Mouse (Mus musculus) hindbrain, embryonic 10.5 days (tissue): Measurements from ENCODE around the gene Chadl. TPM values are rescaled to one million over a fixed set of nuclear protein-coding genes. Genes with fewer than 3 reads are reported as not detected.
"Not testable (repeated sequence)": the region's sequence is repeated elsewhere in the genome, so short reads cannot be mapped to it uniquely, and the experiment has no call there.

Source experiments
- DNase-seq: peaks from one replicate; pipeline ENCODE4 v3.0.0-alpha.2; 2017; ENCODE audit warnings: low spot score
- H3K27ac ChIP-seq: fragments of 300-500 bp; sonication (generic); 2 replicates; pipeline ENCODE4 v1.5.1; 2016; ENCODE audit warnings: mild to moderate bottlenecking, moderate library complexity
- H3K27me3 ChIP-seq: fragments of 300-500 bp; sonication (generic); 2 replicates; pipeline ENCODE4 v1.6.1; 2016; ENCODE audit warnings: mild to moderate bottlenecking; ENCODE audit not compliant: poor library complexity, insufficient read depth, severe bottlenecking
- H3K36me3 ChIP-seq: fragments of 300-500 bp; sonication (generic); 2 replicates; pipeline ENCODE4 v1.6.1; 2016; ENCODE audit warnings: mild to moderate bottlenecking, moderate library complexity
- H3K4me1 ChIP-seq: fragments of 300-500 bp; sonication (generic); replicated peaks from 2 replicates; pipeline ENCODE4 v1.6.1; 2016; ENCODE audit warnings: mild to moderate bottlenecking
- H3K4me3 ChIP-seq: fragments of 300-500 bp; sonication (generic); 2 replicates; pipeline ENCODE4 v1.5.1; 2016; ENCODE audit warnings: mild to moderate bottlenecking, moderate library complexity
- H3K9me3 ChIP-seq: fragments of 300-500 bp; sonication (generic); 2 replicates; pipeline ENCODE4 v1.6.1; 2016; ENCODE audit warnings: mild to moderate bottlenecking, moderate library complexity
- WGBS: fragments of 180-500 bp; shearing (Covaris S2); methylation state at CpG from one replicate; pipeline ENCODE4 v1.1.7; 2016; 5-methylcytosine and 5-hydroxymethylcytosine counted together
- polyA plus RNA-seq: library from polyadenylated mRNA; unstranded; fragments of >200 nt; fragmentation: Nextera tagmentation; extraction: Ambion mirVana; gene quantifications from 2 replicates; pipeline ENCODE4 v1.2.1, GENCODE M21; 2016

The Chadl gene
- polyA plus RNA-seq, 1 experiment from 2014 or later = 2.5 TPM

DNA sequence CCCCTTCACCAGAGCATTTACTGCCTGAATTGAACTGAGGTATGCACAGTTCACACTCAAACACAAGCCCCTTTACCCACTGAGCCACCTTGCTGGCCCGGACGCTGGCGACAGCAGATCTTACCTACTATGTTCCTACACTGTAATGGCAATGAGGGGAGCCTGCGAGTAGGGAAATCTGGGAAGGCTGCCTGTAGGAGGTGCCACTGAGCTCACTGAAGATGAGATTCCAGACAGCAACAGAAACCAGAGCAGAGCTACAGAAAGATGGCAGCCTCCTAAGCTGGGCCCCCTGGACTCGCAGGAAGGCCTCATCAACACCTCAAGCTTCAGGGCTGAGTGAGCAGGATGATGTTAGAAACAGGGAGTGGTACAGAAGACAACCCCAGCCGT is 22.0 kb upstream of the Chadl start:
- WGBS = 90% methylated on average over 6 of the region's 6 CpGs

DNA sequence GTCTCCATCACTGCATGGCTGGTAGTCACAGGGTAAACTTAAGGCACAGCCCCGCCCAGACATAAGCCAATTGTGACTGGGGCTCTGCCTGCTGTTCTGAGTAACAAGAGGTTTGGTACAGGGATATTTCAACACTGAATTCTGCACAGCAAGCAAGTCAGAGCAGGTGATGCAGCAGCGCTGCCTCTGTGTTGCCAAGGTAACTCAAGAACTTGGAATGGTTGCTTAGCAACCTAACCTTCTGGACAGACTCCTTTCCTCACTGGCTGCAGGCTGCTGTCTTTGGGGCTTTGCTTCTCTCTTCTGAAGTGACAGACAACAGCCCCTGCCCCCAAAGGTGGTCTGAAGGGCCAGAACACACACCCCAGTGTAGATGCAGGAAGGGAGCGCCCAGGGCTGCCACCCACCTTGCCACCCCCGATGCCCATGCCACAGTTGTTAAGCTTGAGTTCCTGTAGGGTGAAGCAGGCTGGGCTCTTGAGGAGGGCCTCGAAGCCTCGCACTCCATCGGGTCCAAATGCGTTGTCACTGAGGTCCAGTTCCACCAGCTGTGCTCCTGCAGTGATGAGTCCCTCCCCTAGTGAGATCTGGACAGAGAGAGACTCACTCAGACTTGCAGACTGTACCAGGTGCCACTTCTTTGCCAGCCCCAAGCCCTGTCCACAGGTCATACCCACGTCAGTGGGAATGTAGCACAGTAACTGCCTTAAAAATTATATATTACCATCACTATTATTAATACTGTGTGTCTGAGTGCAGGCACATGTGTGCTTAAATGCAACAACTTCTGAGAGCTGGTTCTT is 21.4 kb upstream of the Chadl start:
- Histone ChIP-seq H3K27me3 (no peaks in the 10 kb centered on the region), H3K4me1 (0 out of 2 replicates have a peak, but pooled peaks cover 5% of the 10 kb centered on the region), H3K36me3 (peaks cover 95% of the 10 kb centered on the region), H3K4me3 (no peak overlapping the region), H3K9me3 (no peaks in the 10 kb centered on the region), H3K27ac (no peak overlapping the region)
- no peak for DNase-seq
- WGBS = 89% methylated on average over 9 of the region's 9 CpGs

More for the DNA sequence above, 22.0 kb upstream of the Chadl start:
- no peaks in the 10 kb centered on the region for H3K9me3 ChIP-seq
- H3K27ac ChIP-seq = no peak overlapping the region
- no peak for DNase-seq
- H3K36me3 ChIP-seq = peaks cover 95% of the 10 kb centered on the region
- H3K4me3 ChIP-seq = no peak overlapping the region
- 0 out of 2 replicates have a peak, but pooled peaks cover 5% of the 10 kb centered on the region for H3K4me1 ChIP-seq
- H3K27me3 ChIP-seq = no peaks in the 10 kb centered on the region

DNA sequence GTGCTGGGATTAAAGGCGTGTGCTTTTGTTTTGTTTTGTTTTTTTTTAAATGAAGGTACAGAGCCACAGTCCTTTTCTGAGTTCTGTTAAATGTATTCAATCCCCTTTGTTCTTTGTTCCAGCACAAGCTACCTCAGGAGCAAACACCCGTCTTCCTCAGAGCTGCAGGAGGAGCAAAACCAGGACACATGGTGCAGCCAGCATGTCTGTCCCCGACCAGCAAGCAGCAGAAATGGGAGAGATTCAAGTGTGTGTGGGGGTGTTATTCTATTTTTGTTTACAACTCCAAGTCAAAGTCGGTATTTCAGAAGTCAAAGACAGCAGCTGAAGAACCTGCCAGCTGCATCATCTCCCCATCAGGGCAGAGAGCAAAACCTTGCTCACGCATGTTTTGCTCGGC is 16.7 kb upstream of the Chadl start:
- Histone ChIP-seq H3K27me3 (no peaks in the 10 kb centered on the region), H3K4me1 (0 out of 2 replicates have a peak, but pooled peaks cover 5% of the 10 kb centered on the region), H3K9me3 (no peaks in the 10 kb centered on the region), H3K4me3 (no peak overlapping the region), H3K36me3 (peaks cover 95% of the 10 kb centered on the region), H3K27ac (no peak overlapping the region)
- DNase-seq = no peak
- 91% methylated on average over 6 of the region's 6 CpGs for WGBS

DNA sequence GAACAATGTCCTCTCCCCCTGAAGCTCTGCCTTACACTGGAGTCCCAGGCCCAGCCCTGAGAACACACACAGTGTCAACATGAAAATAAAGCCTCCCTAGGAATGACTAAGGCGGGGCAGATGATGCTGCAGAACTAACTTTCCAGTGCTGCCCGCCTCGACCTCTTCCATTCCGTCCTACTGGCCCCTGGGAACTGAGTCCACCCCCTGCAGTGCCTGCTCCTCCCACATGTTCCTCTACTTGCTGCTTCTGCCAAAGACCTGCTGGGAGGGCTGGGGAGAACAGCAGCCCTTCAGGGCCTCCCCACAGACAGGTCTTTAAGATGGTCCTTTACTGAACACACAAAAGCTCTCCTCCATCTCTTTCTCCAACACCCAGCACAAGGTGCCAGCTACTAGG is 13.7 kb upstream of the Chadl start:
- H3K9me3 ChIP-seq = no peaks in the 10 kb centered on the region
- H3K27me3 ChIP-seq = no peaks in the 10 kb centered on the region
- no peak for DNase-seq
- peaks cover 95% of the 10 kb centered on the region for H3K36me3 ChIP-seq
- H3K4me3 ChIP-seq = no peak overlapping the region
- WGBS = 75% methylated on average over 4 of the region's 4 CpGs
- H3K4me1 ChIP-seq = no peaks in the 10 kb centered on the region
- no peak overlapping the region for H3K27ac ChIP-seq

DNA sequence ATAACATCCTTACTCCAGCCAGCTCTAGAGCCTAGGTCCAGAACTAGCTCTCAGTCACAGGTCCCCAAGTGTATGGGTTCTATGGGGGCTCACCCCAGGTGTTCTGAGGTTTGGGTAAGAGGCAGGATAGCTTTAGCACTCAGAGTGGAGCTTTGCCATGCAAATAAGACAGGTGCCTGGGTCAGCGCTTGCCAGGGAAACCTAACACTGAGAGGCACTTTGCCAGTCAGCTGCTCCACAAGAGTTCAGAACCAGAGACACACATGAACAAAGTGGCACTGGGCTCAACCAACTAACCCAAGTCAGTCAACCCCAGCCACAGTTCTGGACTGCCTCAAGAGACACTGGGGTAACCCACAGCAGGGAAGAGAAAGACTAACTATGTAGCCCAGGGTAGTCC is 12.6 kb upstream of the Chadl start:
- no peaks in the 10 kb centered on the region for H3K4me1 ChIP-seq
- WGBS = 95% methylated on average over 1 of the region's 1 CpGs
- H3K4me3 ChIP-seq = no peak overlapping the region
- no peaks in the 10 kb centered on the region for H3K27me3 ChIP-seq
- no peak for DNase-seq
- no peaks in the 10 kb centered on the region for H3K9me3 ChIP-seq
- H3K27ac ChIP-seq = no peak overlapping the region
- peaks cover 96% of the 10 kb centered on the region for H3K36me3 ChIP-seq

DNA sequence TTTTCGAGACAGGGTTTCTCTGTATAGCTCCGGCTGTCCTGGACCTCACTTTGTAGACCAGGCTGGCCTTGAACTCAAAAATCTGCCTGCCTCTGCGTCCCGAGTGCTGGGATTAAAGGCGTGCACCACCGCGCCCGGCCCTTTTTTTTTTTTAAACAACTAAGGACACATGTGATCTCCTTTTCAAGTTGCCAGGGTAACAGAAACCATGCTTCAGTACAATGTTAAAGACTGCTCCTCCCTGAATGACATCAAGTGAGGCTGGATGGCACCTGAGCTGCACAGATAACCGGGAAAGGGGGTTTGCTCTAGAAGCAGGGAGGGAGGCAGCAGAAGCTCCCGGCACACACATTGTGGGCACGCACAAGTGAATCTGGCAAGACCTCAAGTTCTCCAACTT is 11.9 kb upstream of the Chadl start:
- WGBS = 92% methylated on average over 11 of the region's 11 CpGs
- Histone ChIP-seq H3K36me3 (peaks cover 100% of the 10 kb centered on the region), H3K4me1 (no peaks in the 10 kb centered on the region), H3K27ac (no peak overlapping the region), H3K9me3 (no peaks in the 10 kb centered on the region), H3K27me3 (no peaks in the 10 kb centered on the region), H3K4me3 (no peak overlapping the region)
- DNase-seq = no peak

DNA sequence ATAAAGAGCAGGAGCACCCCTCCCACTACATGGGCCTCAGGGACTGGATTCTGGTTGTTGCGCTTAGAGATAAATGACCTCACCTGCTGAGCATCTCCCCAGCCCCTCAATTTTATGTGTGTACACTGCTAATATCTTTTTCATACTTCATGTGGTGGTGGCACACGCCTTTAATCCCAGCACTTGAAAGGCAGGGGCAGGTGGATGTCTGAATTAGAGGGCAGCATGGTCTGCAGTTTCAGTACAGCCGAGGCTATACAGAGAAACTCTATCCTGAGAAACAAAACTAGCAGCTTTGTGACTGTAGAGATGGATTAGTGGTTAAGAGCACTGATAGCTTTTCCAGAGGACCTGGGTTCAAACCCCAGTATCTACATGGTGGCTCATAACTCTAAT is 6.0 kb upstream of the Chadl start:
- Histone ChIP-seq H3K27me3 (no peaks in the 10 kb centered on the region), H3K4me1 (no peaks in the 10 kb centered on the region), H3K27ac (no peak overlapping the region), H3K36me3 (peaks cover 65% of the 10 kb centered on the region), H3K4me3 (no peak overlapping the region), H3K9me3 (no peaks in the 10 kb centered on the region)
- no peak for DNase-seq
- WGBS = 90% methylated on average over 3 of the region's 3 CpGs

DNA sequence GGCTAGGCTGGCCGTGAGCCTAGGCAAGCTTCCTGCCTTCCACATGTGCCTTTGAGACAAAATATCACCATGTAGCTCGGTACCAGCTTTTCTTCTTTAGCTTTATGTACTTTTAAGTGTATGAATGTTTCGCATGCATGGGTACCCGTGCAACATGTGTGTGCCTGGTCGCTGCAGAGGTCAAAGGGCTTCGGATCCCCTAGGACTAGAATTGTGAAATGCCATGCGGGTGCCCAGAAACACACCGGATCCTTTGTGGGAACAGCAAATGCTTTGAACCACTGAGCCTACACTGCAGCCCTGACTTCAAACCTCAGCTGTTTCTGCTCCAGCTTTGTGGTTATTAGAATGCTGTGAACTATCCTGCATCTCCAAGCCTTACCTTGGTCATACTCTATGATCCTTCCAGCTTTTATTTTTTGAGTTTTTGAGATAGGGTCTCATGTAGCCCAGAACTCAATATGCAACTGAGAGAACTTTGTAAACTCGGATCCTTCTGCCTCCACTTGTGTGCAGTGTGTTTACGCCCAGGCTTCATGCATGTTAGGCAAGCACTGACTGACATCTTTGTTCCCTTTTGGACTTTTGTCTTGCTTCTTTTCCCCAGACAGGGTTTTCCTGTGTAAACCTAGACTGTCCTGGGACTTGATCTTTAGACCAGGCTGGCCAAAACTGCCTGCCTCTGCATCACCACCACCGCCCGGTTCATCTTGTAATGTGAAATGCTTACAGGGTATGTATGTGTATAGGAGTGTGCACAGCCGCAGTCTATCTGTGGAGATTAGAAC is 5.4 kb upstream of the Chadl start:
- H3K27ac ChIP-seq = no peak overlapping the region
- H3K9me3 ChIP-seq = no peaks in the 10 kb centered on the region
- H3K27me3 ChIP-seq = peaks cover under 1% of the 10 kb centered on the region; the same call in 1 of the 2 replicates
- no peak for DNase-seq
- WGBS = 89% methylated on average over 13 of the region's 13 CpGs
- no peak overlapping the region for H3K4me3 ChIP-seq
- peaks cover 59% of the 10 kb centered on the region for H3K36me3 ChIP-seq
- H3K4me1 ChIP-seq = no peaks in the 10 kb centered on the region

DNA sequence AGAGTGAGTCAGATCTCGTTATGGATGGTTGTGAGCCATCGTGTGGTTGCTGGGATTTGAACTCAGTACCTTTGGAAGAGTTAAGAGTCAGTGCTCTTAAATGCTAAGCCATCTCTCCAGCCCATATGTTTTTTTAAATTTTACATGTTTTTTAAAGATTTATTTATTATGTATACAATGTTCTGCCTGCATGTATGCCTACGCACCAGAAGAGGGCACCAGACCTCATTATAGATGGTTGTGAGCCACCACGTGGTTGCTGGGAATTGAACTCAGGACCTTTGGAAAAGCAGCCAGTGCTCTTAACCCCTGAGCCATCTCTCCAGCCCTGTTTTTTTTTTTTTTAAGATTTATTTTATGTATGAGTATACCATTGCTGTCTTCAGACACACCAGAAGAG is 4.3 kb upstream of the Chadl start:
- WGBS = 81% methylated on average over 4 of the region's 4 CpGs
- peaks cover 12% of the 10 kb centered on the region for H3K27me3 ChIP-seq
- H3K9me3 ChIP-seq, DNase-seq, H3K27ac ChIP-seq, H3K4me1 ChIP-seq, H3K4me3 ChIP-seq: not testable (repeated sequence)
- H3K36me3 ChIP-seq = peaks cover 48% of the 10 kb centered on the region

DNA sequence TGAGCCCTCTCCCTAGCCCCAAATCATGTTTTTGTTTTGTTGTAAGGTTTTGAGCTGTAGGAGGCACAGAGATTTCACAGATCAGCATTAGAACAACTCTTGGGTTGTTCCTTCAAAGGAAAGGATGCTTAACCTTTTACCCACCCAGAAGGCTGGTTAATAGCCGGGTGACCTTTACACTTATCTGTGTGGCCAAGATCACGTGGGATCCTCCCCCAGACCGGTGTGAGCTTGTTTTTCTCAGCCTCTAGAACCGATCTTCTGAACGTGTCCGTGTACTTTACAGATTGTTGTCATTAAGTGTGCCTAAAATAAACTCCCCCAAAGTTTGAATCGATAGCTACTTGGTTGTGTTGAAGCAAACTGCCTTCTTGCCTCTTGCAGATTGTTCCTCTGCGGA is 3.5 kb upstream of the Chadl start:
- H3K36me3 ChIP-seq = peaks cover 40% of the 10 kb centered on the region
- H3K9me3 ChIP-seq = no peaks in the 10 kb centered on the region
- no peak overlapping the region for H3K27ac ChIP-seq
- H3K4me1 ChIP-seq = peaks cover 5% of the 10 kb centered on the region; the same call in 1 of the 2 replicates
- WGBS = 82% methylated on average over 8 of the region's 8 CpGs
- peaks cover 20% of the 10 kb centered on the region for H3K27me3 ChIP-seq
- H3K4me3 ChIP-seq = no peak overlapping the region
- DNase-seq = no peak

DNA sequence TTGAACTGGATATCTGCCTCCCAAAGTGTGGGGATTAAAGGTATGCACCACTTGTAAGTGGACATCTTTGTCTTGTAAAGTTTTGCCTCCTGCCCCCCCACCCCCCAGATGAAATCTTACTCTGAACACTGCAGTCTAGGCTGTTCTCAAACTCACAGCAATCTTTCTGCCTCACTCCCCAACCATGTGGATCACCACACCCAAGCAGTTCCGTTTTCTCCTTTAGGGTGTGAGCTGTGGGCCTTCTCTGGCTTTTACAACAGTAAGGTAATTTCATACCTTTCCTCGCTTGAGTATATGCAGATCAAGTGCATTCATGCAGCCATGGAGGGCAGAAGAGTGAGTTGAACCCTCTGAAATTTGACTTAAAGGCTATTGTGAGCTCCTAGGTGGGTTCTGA is 3.1 kb upstream of the Chadl start:
- 85% methylated on average over 2 of the region's 2 CpGs for WGBS
- H3K27me3 ChIP-seq = peaks cover 24% of the 10 kb centered on the region
- H3K4me3 ChIP-seq = no peak overlapping the region
- H3K27ac ChIP-seq = no peak overlapping the region
- H3K9me3 ChIP-seq = no peaks in the 10 kb centered on the region
- peaks cover 36% of the 10 kb centered on the region for H3K36me3 ChIP-seq
- no peak for DNase-seq
- peaks cover 5% of the 10 kb centered on the region for H3K4me1 ChIP-seq

DNA sequence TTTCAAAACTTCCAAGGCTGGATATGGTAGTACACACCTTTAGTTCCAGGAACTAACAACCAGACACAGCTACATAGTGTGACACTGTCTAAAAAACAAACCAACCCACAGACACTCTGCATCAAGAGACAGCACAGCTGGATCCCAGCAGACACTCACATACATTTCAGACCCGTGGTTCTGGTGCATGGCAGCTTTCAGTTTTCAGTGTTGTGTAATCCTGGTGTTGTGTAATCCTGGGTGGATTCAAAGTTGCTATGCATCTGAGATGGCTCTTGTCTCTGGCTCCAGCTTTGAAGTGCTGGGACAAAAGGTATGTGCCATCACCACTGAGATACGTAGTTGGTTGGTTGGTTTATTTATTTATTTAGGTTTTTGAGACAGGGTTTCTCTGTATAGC is 1.4 kb upstream of the Chadl start:
- Histone ChIP-seq H3K9me3 (0 out of 2 replicates have a peak, but pooled peaks cover 3% of the 10 kb centered on the region), H3K27me3 (peaks cover 40% of the 10 kb centered on the region), H3K36me3 (peaks cover 19% of the 10 kb centered on the region), H3K4me1 (peaks cover 21% of the 10 kb centered on the region), H3K27ac (no peak overlapping the region), H3K4me3 (no peak overlapping the region)
- DNase-seq = no peak
- 76% methylated on average over 2 of the region's 2 CpGs for WGBS

DNA sequence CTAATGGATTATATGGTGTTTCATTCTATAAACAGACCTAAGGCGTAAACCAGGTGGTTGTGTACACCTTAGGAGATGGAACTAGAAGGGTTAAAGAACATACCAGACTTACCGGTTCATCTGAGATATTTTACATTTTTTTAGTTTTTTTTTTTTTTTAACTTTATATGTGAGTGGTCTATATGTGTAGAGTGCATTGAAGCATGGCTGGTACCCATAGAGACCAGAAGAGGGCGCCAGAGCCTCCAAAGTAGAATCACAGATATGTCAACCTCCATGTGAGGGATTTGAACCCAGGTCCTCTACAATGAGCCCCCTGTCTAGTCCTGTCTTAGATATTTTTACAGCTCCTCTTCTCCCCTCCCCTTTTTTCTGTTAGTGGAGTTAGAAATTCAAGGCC is 760 bp upstream of the Chadl start:
- DNase-seq = no peak

More for the DNA sequence above, 760 bp upstream of the Chadl start:
- peaks cover 47% of the 10 kb centered on the region for H3K27me3 ChIP-seq
- peaks cover 28% of the 10 kb centered on the region for H3K4me1 ChIP-seq
- no peak overlapping the region for H3K27ac ChIP-seq
- 0 out of 2 replicates have a peak, but pooled peaks cover 3% of the 10 kb centered on the region for H3K9me3 ChIP-seq
- 52% methylated on average over 3 of the region's 3 CpGs for WGBS
- H3K36me3 ChIP-seq = peaks cover 13% of the 10 kb centered on the region
- no peak overlapping the region for H3K4me3 ChIP-seq
